Mouse (Mus musculus) small intestine, adult 2 months (tissue): ENCODE measurements around the gene Bcas3.

Experiments used
- CTCF ChIP-seq: fragments of 200-500 bp; IDR thresholded peaks from 2 replicates; pipeline ENCODE4 v1.5.1; 2012; ENCODE audit warnings: low read depth, mild to moderate bottlenecking, control low read depth, inconsistent platforms, low read length, moderate library complexity, mixed read lengths; ENCODE audit not compliant: insufficient replicate concordance, insufficient read length; ENCODE audit errors: extremely low read depth
- POLR2A ChIP-seq: fragments of 200-500 bp; IDR thresholded peaks from 2 replicates; pipeline ENCODE4 v1.6.1; 2012; ENCODE audit warnings: low read depth, mild to moderate bottlenecking, control low read depth, inconsistent platforms, low read length, moderate library complexity

- TF ChIP-seq CTCF (no peak), POLR2A (no peak)
Observed at GRCm38 (mm10) chr11:85818401-85818800, 465.4 kb downstream of the Bcas3 start.
